Mouse (Mus musculus): Measurements from ENCODE around the gene Tssk2.

Gene Tssk2

GRCm38 (mm10) chr16:17945081-17945831 is 46.8 kb downstream of the Tssk2 start:
- no peak for DNase-seq (ENCODE audit: low read depth, low spot score)

- no peak for DNase-seq (ENCODE audit: low read depth, low spot score)
Measured at GRCm38 (mm10) chr16:17949421-17949877, 51.0 kb downstream of the Tssk2 start.
